Mouse (Mus musculus): ENCODE measurements around the gene Pcgf1.

Pcgf1 gene

GRCm38 (mm10) chr6:83101688-83102556, 24.3 kb downstream of the Pcgf1 start:
- DNase-seq (ENCODE audit: low spot score) = no peak

GRCm38 (mm10) chr6:83103130-83103650, 25.5 kb downstream of the Pcgf1 start:
- DNase-seq (ENCODE audit: low spot score) = no peak

- no peak for DNase-seq (ENCODE audit: low spot score)
Observed at GRCm38 (mm10) chr6:83104158-83104557, 26.5 kb downstream of the Pcgf1 start.

DNA sequence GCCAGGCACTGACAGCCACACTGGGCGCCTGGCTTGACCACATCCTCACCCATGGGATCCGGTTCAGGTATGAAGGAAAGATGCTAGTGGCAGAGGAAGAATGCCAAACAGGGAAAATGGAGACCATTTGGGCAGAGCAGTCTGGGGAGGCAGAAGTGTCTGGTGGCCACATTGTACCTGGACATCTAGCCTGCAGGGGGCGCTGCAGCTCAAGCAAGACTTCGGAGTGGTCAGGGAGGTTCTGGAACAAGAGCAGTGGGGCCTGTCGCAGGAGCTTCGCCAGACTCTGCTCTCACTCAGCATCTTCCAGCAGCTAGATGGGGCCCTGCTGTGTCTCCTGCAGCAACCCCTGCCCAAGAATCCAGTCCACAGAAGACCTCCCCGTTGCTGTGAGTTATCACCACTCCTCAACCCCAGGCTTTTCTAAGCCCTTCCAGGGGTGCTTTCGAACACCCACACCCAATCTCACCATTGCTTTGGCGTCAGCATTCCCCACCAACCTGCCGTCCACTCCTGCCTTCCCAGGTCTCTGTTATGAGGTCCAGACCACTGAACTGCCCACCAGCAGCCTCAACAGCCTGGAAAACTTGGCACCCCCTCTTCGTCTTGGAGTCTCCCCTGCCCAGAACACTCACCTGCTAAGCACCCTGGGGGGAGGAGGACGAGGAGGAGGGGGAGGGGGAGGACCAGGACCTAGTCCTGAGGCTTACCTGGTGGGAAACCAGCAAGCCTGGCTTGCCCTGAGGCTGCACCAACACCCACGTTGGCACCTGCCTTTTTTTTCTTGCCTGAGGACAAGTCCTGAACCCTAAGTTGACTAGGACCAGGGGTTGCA, 30.1 kb downstream of the Pcgf1 start:
- DNase-seq (ENCODE audit: low spot score) = no peak

- DNase-seq (ENCODE audit: low spot score) = peak; percentile 78
Observed at GRCm38 (mm10) chr6:83108762-83109668, 31.3 kb downstream of the Pcgf1 start, which contains the start of gene Mrpl53. Mrpl53 (plus strand) TSS chr6:83109040.

- no peak for DNase-seq (ENCODE audit: low spot score)
Observed at GRCm38 (mm10) chr6:83111510-83112136, 34.0 kb downstream of the Pcgf1 start.

DNA sequence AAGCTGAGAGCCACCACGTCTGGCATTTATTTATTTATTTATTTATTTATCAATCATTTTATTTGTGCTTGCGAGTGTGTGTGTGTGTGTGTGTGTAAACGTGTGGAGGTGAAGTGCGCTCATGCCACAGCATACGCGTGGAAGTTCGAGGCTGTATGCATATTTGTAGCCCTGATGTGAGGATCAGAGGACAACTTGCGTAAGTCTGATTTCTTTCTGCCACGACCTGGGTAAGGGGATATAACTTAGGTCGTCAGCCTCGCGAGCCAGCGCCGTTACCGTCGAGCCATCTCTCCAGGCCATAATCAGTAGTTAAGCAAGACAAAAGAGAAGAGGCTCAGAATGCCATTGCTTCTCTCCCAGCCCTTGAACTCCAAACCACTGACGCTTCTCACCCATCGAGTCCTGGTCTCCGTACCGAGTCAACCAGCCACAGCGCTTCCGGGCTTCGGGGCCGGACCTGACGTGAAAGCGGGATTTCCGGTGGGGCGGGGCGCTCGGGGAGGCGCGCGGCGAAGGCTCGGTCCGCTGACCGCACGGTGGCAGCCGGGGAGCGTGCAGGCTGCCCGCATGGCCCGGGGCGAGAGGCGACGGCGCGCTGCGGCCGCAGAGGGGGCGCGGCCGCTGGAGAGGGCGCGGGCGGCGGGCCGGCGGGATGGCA, 37.5 kb downstream of the Pcgf1 start, which contains the start of gene Mogs:
Mogs (plus strand) TSS at position 486 of the 661 bp plus-strand sequence.
- peak; percentile 83 for DNase-seq (ENCODE audit: low spot score)

DNA sequence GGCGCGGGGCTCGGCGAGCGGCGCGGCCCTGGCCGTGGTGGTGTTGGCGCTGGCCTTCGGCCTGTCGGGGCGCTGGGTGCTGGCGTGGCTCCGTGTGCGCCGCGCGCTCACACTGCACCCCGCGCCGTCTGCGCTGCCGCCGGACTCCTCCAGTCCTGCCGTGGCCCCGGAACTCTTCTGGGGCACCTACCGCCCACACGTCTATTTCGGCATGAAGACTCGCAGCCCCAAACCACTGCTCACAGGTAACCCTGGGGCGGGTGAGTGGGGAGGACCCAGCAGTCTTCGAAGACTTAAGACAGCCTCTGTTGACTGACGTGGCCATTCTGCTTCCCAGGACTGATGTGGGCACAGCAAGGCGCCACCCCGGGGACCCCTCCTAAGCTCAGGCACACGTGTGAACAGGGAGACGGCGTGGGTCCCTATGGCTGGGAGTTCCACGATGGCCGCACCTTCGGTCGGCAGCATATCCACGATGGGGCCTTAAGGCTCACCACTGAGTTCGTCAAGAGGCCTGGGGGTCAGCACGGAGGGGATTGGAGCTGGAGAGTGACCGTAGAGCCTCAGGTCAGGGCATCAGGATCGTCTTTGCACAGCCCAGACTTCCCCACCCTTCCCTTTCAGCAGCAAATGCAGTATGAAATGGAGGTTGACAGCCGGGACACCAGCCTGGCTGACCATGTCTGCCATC, 38.2 kb downstream of the Pcgf1 start:
- DNase-seq (ENCODE audit: low spot score) = no peak

GRCm38 (mm10) chr6:83116373-83117164, 38.9 kb downstream of the Pcgf1 start:
- DNase-seq (ENCODE audit: low spot score) = no peak

DNA sequence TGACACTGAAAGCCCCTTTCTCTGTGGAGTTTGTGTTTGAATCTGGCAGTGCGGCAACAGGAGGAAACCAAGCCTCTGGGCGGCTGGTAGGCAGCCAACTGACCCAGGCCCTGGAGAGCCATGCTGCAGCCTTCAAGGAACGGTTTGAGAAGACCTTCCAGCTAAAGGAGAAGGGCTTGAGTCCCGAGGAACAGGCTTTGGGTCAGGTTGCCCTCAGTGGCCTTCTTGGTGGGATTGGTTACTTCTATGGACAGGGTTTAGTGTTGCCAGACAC, 39.4 kb downstream of the Pcgf1 start:
- no peak for DNase-seq (ENCODE audit: low spot score)

GRCm38 (mm10) chr6:83117616-83118015, 39.9 kb downstream of the Pcgf1 start:
- no peak for DNase-seq (ENCODE audit: low spot score)

DNA sequence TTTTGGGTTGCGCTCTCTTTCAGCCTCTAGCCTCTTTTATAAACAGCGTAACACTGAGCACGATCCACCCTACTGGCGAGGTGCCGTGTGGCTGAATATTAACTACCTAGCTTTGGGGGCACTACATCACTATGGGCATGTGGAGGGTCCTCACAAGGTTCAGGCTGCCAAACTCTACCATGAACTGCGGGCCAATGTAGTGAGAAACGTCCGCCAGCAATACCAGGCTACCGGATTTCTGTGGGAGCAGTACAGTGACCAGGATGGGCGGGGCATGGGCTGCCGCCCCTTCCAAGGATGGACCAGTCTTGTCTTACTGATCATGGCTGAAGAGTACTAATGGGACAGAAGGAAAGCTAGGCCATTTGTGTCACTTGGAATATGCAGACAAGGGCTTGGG, 40.7 kb downstream of the Pcgf1 start:
- no peak for DNase-seq (ENCODE audit: low spot score)

DNA sequence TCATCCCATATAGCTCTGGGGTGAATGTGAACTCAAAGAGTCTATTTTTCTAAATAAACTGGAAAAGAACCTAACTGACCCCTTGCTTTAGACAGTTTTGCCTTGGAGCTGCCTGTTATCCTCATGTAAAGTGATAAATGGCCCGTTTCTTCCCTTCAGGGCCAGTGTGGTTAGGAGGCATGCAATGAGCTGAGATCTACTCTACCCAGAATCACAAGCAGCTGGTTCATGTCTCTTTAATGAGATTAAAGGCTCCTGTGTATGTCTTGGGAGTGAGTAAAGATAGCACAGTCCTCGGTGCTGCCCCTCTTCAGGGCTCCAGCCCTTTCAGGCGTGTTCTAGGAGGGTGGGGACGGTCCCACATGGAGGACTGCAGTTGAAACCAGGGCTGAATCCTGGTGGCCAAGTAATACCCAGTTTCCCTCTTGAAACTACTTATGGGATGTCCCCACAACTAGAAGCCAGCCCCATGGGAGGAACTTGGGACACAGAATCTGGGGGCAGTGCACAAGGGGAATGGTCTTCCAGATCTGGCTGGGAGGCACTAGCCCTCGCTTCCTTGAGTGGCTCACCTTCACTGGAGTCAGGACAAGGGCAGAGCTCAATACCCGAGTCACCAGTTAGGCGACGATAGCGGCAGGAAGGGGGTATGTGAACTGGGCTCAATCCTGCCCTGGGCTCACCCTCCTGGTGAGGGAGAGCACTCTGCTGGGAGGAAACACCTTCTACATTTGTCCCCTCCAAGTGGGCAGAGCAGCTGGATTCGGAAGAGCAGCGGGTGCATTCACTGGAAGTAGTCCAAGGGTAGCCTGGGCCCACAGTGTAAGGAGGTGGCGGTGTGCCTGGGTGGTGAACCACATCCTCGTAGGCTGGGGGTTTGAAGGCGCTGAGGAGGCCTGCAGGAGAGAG, 41.4 kb downstream of the Pcgf1 start:
- no peak for DNase-seq (ENCODE audit: low spot score)

- DNase-seq (ENCODE audit: low spot score) = no peak
Observed at GRCm38 (mm10) chr6:83119734-83120051, 42.0 kb downstream of the Pcgf1 start.

DNA sequence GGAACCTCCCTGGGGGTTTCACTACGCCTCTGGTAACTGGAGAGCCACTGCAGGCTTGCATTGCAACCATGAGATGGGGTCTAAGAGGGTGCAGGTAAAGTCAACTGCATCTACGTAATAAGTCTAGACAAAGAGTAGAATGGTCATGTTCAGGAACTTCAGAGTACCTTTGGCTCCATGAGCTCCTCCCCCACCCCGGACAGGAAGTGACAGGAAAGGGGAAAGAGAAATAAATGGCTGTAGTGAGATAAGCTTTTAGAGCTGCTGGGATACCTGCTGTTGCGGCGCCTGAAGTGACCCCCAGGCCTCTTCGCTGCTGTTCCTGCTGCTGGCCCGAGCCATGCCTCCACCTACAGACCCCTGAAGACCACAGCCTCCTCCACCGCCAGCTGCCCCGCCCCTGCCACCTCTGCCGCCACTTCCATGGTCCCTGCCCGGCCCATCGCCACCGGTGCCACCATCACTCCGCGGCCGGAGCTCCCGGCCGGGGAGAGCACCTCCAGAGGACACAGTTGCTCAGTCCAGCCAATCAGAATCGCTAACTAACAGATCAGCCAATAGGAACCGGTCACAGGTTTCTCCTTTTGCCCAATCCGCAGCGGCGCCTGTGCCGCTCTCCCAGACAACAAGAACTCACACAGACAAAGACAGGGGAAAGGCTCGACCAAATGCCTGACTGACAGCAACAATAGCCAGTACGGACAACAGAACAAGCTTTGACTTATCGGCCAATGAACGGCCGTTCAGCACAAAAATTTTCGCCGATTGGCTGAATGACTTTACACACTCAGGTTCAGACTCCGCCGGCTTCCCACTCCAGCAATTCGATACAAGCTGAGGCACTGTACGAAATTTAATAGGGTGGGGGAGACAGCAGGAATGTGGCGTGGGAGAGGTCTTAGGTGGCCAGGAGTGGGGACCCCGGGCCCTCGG, 43.5 kb downstream of the Pcgf1 start, which contains the start of gene Wbp1:
Wbp1 (minus strand) TSS at position 630 of the 933 bp plus-strand sequence.
- DNase-seq (ENCODE audit: low spot score) = peak; percentile 81

- DNase-seq (ENCODE audit: low spot score) = no peak
Observed at GRCm38 (mm10) chr6:83121863-83122710, 44.4 kb downstream of the Pcgf1 start.

Measured in ovary, postnatal 10 days (tissue).